Mouse (Mus musculus) embryonic facial prominence, embryonic 13.5 days (tissue): ENCODE data around the gene Selenow. TPM values are rescaled to one million over a fixed set of nuclear protein-coding genes. Genes with fewer than 3 reads are reported as not detected.

ENCODE experiments used
- ATAC-seq: fragments of 200-750 bp; cut with Nextera tagmentation; 2 replicates; pipeline ENCODE4 v1.8.0; 2017; ENCODE audit warnings: low read depth; ENCODE audit not compliant: insufficient number of reproducible peaks, insufficient read depth, low FRiP score, low TSS enrichment
- H3K27ac ChIP-seq: fragments of 300-500 bp; sonication (generic); 2 replicates; pipeline ENCODE4 v1.5.1; 2015; ENCODE audit warnings: moderate library complexity, mild to moderate bottlenecking, inconsistent platforms
- H3K27me3 ChIP-seq: fragments of 300-500 bp; sonication (generic); 2 replicates; pipeline ENCODE4 v1.6.1; 2015; ENCODE audit warnings: mild to moderate bottlenecking, inconsistent platforms
- H3K36me3 ChIP-seq: fragments of 300-500 bp; sonication (generic); 2 replicates; pipeline ENCODE4 v1.6.1; 2015; ENCODE audit warnings: mild to moderate bottlenecking, inconsistent platforms
- H3K4me1 ChIP-seq: fragments of 300-500 bp; sonication (generic); 2 replicates; pipeline ENCODE4 v1.6.1; 2015; ENCODE audit warnings: inconsistent platforms
- H3K4me2 ChIP-seq: fragments of 300-500 bp; sonication (generic); 2 replicates; pipeline ENCODE4 v1.6.1; 2015; ENCODE audit warnings: moderate library complexity, mild to moderate bottlenecking, inconsistent platforms
- H3K4me3 ChIP-seq: fragments of 300-500 bp; sonication (generic); 2 replicates; pipeline ENCODE4 v1.5.1; 2015; ENCODE audit warnings: mild to moderate bottlenecking, inconsistent platforms
- H3K9ac ChIP-seq: fragments of 300-500 bp; sonication (generic); 2 replicates; pipeline ENCODE4 v1.6.1; 2015; ENCODE audit warnings: mild to moderate bottlenecking, inconsistent platforms
- H3K9me3 ChIP-seq: fragments of 300-500 bp; sonication (generic); 2 replicates; pipeline ENCODE4 v1.6.1; 2016; ENCODE audit warnings: inconsistent platforms
- WGBS: fragments of 180-500 bp; shearing (Covaris S2); methylation state at CpG from one replicate; pipeline ENCODE4 v1.1.7; 2015; ENCODE audit warnings: mixed read lengths; 5-methylcytosine and 5-hydroxymethylcytosine counted together
- polyA plus RNA-seq: library from polyadenylated mRNA; unstranded; fragments of >200 nt; fragmentation: Nextera tagmentation; extraction: Ambion mirVana; gene quantifications from 2 replicates; pipeline ENCODE4 v1.2.1, GENCODE M21; 2015

The Selenow gene
- polyA plus RNA-seq, 1 experiment from 2014 or later = 1,188 TPM

GRCm38 (mm10) chr7:15884127-15884526 lies 38.1 kb downstream of the Selenow start:
- WGBS = 94% methylated on average over 2 of the region's 2 CpGs
- Histone ChIP-seq H3K4me1 (no peaks in the 10 kb centered on the region), H3K27ac (no peak overlapping the region), H3K9ac (no peak overlapping the region), H3K4me3 (no peak overlapping the region), H3K36me3 (no peaks in the 10 kb centered on the region), H3K9me3 (no peaks in the 10 kb centered on the region), H3K27me3 (no peaks in the 10 kb centered on the region), H3K4me2 (no peak overlapping the region)
- ATAC-seq = no peak

GRCm38 (mm10) chr7:15882317-15882716 lies 39.9 kb downstream of the Selenow start, which contains the start of gene Crxos:
Gene Crxos, plus strand, starts transcription at chr7:15882617.
- WGBS = 89% methylated on average over 2 of the region's 2 CpGs

GRCm38 (mm10) chr7:15881831-15882230 lies 40.4 kb downstream of the Selenow start:
- ATAC-seq = no peak
- H3K9me3 ChIP-seq = no peaks in the 10 kb centered on the region
- no peak overlapping the region for H3K4me2 ChIP-seq
- WGBS = 52% methylated on average over 3 of the region's 3 CpGs
- no peaks in the 10 kb centered on the region for H3K4me1 ChIP-seq
- no peaks in the 10 kb centered on the region for H3K27me3 ChIP-seq
- no peaks in the 10 kb centered on the region for H3K36me3 ChIP-seq
- no peak overlapping the region for H3K27ac ChIP-seq
- H3K4me3 ChIP-seq = no peak overlapping the region
- H3K9ac ChIP-seq = no peak overlapping the region

More at GRCm38 (mm10) chr7:15882317-15882716, 39.9 kb downstream of the Selenow start, which contains the start of gene Crxos:
- Histone ChIP-seq H3K36me3 (no peaks in the 10 kb centered on the region), H3K4me3 (no peak within 1 kb of the TSS), H3K27ac (no peak within 1 kb of the TSS), H3K4me1 (no peaks in the 10 kb centered on the region), H3K9me3 (no peaks in the 10 kb centered on the region), H3K4me2 (no peak within 1 kb of the TSS), H3K9ac (no peak within 1 kb of the TSS), H3K27me3 (no peaks in the 10 kb centered on the region)
- no peak for ATAC-seq

GRCm38 (mm10) chr7:15881388-15881787 lies 40.8 kb downstream of the Selenow start:
- ATAC-seq = no peak
- H3K27me3 ChIP-seq = no peaks in the 10 kb centered on the region
- H3K4me3 ChIP-seq = no peak overlapping the region
- no peaks in the 10 kb centered on the region for H3K36me3 ChIP-seq
- H3K9me3 ChIP-seq = no peaks in the 10 kb centered on the region
- 4% methylated on average over 7 of the region's 7 CpGs for WGBS
- H3K27ac ChIP-seq = no peak overlapping the region
- no peaks in the 10 kb centered on the region for H3K4me1 ChIP-seq
- H3K9ac ChIP-seq = no peak overlapping the region
- H3K4me2 ChIP-seq = no peak overlapping the region

- H3K9me3 ChIP-seq = no peaks in the 10 kb centered on the region
Measured at GRCm38 (mm10) chr7:15879756-15880155, 42.4 kb downstream of the Selenow start, which contains the start of gene Crx. Gene Crx, minus strand, starts transcription at chr7:15879968.

More at GRCm38 (mm10) chr7:15879756-15880155, 42.4 kb downstream of the Selenow start, which contains the start of gene Crx:
- ATAC-seq = no peak
- no peaks in the 10 kb centered on the region for H3K36me3 ChIP-seq
- no peaks in the 10 kb centered on the region for H3K27me3 ChIP-seq
- H3K4me3 ChIP-seq = no peak within 1 kb of the TSS
- no peak within 1 kb of the TSS for H3K4me2 ChIP-seq
- no peak within 1 kb of the TSS for H3K27ac ChIP-seq
- WGBS = 35% methylated on average over 4 of the region's 4 CpGs
- no peak within 1 kb of the TSS for H3K9ac ChIP-seq
- no peaks in the 10 kb centered on the region for H3K4me1 ChIP-seq

Other genes with a start within 250 kb of the Selenow start
- not detected in 2 replicates for gene Obox5, start 172.3 kb downstream of the Selenow start, polyA plus RNA-seq
- gene Obox6, start 82.7 kb downstream of the Selenow start, polyA plus RNA-seq = not detected in 2 replicates
- gene Crx, start 42.4 kb downstream of the Selenow start, polyA plus RNA-seq = not detected in 2 replicates
- not detected in 2 replicates for gene Crxos, start 39.8 kb downstream of the Selenow start, polyA plus RNA-seq
- gene Nop53, start 23.7 kb upstream of the Selenow start, polyA plus RNA-seq = 210 and 222 TPM in 2 replicates
- gene Ehd2, start 45.2 kb upstream of the Selenow start, polyA plus RNA-seq = 36.9 and 41.2 TPM in 2 replicates
- 9.5 and 10.4 TPM in 2 replicates for gene Bicra, start 125.5 kb upstream of the Selenow start, polyA plus RNA-seq
- 0.07 and 0.11 TPM in 2 replicates for gene Zfp541, start 139.4 kb upstream of the Selenow start, polyA plus RNA-seq
- 195 and 216 TPM in 2 replicates for gene Napa, start 176.1 kb upstream of the Selenow start, polyA plus RNA-seq
- gene Kptn, start 197.5 kb upstream of the Selenow start, polyA plus RNA-seq = 44.9 and 45.6 TPM in 2 replicates
- gene Slc8a2, start 207.4 kb upstream of the Selenow start, polyA plus RNA-seq = 0.34 and 0.37 TPM in 2 replicates